Mouse (Mus musculus) MEL-GATA-1-ER (cell line): Measurements from ENCODE around the gene 9530053A07Rik.

ENCODE experiments used
- DNase-seq: peaks from one replicate; pipeline ENCODE4 v3.0.0-alpha.2; 2012; ENCODE audit warnings: low read depth; ENCODE audit errors: extremely low read depth

9530053A07Rik gene

GRCm38 (mm10) chr7:28169489-28170422 lies 40.5 kb downstream of the 9530053A07Rik start, which contains the start of gene Fbl:
Fbl (plus strand) TSS chr7:28169710.
- peak; percentile 76 for DNase-seq

DNA sequence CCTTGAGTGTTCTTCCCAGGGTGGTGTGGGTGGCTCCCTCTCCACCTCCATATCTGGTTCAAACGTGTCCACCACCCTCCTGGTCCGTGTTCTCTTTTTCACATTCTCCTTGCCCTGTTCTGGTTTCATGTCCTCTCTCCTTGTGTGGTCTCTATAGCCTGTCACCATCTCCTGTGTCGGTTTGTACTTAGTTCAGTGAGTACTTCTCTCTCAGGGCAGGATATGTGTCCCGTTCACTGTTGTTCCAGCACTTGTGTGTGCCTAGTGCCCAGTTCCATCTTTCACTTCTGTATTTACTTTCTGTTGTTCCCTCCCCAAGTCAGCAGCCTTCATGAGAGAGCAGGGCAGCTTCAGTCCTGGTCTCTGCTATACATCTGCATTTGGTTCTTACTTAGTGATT lies 46.1 kb downstream of the 9530053A07Rik start:
- no peak for DNase-seq

DNA sequence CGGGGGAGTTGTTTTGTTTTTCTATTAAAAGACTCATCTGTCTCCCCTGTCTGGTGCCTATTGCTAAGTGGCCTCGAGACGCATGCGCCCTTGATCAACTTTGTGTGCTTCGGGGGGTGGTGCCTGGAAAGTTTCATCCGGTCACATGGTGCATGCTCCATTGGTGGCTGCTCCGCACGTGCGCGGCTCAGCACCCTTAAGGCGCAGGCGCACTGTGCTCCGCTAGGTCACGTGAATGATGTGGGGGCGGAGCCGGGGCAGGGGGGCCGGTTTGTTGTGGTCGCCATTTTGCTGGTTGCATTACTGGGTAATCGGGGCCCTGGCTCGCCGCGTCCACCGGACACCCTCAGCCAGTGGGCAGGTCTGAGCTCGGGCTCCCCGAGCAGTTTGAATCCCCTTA lies 50.0 kb downstream of the 9530053A07Rik start, which contains the start of gene Dyrk1b:
Gene Dyrk1b (plus strand): TSS at position 242 of the 400 bp plus-strand sequence.
- DNase-seq, result no peak

GRCm38 (mm10) chr7:28179741-28180377 lies 50.6 kb downstream of the 9530053A07Rik start:
- no peak for DNase-seq

- DNase-seq, result no peak
Measured at GRCm38 (mm10) chr7:28180890-28181289, 51.6 kb downstream of the 9530053A07Rik start.

GRCm38 (mm10) chr7:28181376-28181775 lies 52.1 kb downstream of the 9530053A07Rik start:
- no peak for DNase-seq

GRCm38 (mm10) chr7:28182320-28182719 lies 53.1 kb downstream of the 9530053A07Rik start:
- no peak for DNase-seq

DNA sequence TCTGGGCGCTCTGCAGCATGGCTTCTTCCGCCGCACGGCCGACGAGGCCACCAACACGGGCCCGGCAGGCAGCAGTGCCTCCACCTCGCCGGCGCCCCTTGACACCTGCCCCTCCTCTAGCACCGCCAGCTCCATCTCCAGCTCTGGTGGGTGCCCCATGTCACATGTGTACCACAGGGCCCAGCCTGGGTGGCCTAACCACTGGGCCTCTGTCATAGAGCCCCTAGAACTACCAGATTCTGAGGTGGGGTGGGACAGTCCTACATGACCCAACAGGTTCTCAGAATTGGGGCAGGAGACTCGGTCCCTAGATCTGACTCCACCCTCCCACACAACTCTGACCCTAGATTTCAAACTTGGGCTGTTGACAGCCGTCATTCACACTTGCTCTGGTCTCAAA lies 56.6 kb downstream of the 9530053A07Rik start:
- no peak for DNase-seq

DNA sequence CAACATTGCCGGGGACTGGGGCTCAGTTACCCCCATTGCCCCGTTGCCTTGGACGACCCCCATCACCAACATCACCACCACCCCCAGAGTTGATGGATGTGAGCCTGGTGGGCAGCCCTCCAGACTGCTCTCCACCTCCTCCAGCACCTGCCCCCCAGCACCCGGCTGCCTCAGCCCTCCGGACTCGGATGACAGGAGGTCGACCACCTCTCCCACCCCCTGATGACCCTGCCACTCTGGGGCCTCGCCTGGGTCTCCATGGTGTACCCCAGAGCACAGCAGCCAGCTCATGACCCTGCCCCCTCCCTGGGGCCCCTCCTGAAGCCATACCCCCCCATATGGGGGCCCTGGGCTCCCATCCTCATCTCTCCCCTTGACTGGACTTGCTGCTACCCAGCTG lies 57.4 kb downstream of the 9530053A07Rik start:
- DNase-seq, result no peak

- DNase-seq, result no peak
Measured at GRCm38 (mm10) chr7:28191489-28191888, 62.2 kb downstream of the 9530053A07Rik start.

GRCm38 (mm10) chr7:28191903-28192302 lies 62.6 kb downstream of the 9530053A07Rik start:
- DNase-seq, result no peak

- no peak for DNase-seq
Measured at GRCm38 (mm10) chr7:28195414-28196098, 66.3 kb downstream of the 9530053A07Rik start.

- DNase-seq, result no peak
Measured at GRCm38 (mm10) chr7:28196528-28196927, 67.3 kb downstream of the 9530053A07Rik start.

DNA sequence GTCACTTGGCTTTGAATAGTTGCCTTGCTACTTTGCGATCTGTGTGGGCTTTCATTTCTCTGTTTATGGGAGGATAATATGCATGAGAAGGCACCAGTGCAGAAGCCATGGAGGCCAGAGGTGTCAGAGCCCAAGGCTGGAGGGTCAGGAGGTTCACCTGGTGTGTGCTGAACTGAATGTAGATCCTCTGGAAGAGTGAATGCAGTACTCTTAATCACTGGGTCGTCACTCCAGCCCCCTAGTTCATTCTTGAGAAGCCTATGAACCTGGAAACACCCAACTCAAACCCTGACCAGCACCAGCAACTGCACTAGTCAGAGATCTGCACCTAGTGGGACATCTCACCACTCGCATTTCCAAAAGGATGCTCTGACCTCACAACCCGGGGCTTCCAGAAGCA lies 69.8 kb downstream of the 9530053A07Rik start:
- no peak for DNase-seq

- no peak for DNase-seq
Measured at GRCm38 (mm10) chr7:28203207-28204108, 74.2 kb downstream of the 9530053A07Rik start.

- DNase-seq, result no peak
Measured at GRCm38 (mm10) chr7:28206044-28206600, 76.9 kb downstream of the 9530053A07Rik start.

DNA sequence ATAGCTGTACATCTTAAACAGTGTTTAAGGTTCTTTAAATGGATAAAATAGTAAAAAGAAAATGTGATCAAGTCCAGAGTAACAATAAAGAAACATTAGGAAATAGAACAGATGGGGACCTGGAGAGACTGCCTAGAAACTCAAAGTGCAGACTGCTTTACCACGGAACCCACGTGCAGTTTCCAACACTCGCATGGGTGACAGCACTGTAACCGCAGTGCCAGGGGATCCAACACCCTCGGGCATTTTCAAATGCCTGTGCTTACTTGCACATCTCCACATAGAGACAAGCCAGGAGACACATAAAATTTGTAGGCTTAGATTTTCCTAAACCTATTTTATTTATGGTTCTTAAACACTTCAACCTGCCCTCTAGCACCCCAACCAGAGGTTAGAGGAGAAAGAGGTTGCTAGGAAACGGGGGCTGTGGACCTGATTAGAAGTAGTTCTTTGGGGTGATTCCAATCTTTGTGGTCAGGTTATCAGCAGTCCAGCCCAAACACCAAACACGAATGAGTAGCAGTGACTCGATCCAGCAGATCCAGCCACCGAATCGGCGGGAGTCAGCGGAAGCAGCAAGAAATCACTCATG lies 79.2 kb downstream of the 9530053A07Rik start:
- no peak for DNase-seq

- peak; percentile 92 for DNase-seq
Measured at GRCm38 (mm10) chr7:28208988-28209508, 79.8 kb downstream of the 9530053A07Rik start.

DNA sequence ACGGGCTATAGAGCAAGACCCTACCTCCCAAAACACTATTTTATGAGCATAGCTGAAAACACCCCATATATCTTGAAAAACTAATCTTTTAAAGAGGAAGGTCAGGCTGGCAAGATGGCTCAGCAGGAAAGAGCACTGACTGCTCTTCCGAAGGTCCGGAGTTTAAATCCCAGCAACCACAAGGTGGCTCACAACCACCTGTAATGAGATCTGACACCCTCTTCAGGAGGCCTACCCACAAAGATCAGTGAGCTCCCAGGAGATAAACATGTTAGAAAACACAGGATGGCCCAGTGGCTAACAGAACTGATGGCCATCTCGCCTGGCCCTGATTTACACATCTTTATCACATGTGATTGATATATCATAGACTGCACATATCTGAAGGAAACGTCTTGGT lies 81.5 kb downstream of the 9530053A07Rik start:
- no peak for DNase-seq

DNA sequence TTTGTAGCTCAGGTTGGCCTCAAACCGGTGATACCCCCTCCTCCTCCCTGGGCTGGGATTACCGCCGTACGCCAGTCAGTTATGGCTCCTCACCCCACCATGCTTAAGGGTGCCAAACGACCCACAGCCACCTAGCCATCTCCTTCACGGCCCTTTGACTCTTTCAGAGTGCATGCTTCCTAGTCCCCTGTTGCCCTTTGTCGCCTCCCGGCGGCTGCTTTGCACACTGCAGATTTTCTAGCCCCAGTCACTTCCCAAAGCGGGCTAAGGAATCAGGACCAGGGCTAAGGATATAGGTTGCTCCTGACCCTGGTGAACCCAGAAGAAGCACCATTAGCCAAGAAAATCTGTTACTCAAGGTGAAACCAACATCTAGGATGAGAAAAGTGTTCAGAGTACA lies 84.9 kb downstream of the 9530053A07Rik start:
- DNase-seq, result peak; percentile 33
